Mouse (Mus musculus): ENCODE results near the gene Pck1.

The Pck1 gene

GRCm38 (mm10) chr2:173148001-173148400 lies 4.8 kb upstream of the Pck1 start:
- DNase-seq (ENCODE audit: extremely low read depth, insufficient read length, low spot score), result no peak

GRCm38 (mm10) chr2:173151352-173151751 lies 1.5 kb upstream of the Pck1 start:
- no peak for DNase-seq (ENCODE audit: extremely low read depth, insufficient read length, low spot score)

- no peak for DNase-seq (ENCODE audit: extremely low read depth, insufficient read length, low spot score)
Observed at GRCm38 (mm10) chr2:173151784-173152284, 1.0 kb upstream of the Pck1 start.

DNA sequence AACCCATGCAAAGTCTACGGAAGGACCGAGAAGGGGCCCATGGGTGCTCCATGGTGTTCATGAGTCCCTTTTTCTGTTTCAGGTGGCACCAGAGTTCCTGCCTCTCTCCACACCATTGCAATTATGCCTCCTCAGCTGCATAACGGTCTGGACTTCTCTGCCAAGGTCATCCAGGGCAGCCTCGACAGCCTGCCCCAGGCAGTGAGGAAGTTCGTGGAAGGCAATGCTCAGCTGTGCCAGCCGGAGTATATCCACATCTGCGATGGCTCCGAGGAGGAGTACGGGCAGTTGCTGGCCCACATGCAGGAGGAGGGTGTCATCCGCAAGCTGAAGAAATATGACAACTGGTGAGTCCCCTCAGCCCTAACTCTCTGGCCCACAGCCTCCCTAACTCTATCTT lies 418 bp downstream of the Pck1 start:
- no peak for DNase-seq (ENCODE audit: extremely low read depth, insufficient read length, low spot score)

DNA sequence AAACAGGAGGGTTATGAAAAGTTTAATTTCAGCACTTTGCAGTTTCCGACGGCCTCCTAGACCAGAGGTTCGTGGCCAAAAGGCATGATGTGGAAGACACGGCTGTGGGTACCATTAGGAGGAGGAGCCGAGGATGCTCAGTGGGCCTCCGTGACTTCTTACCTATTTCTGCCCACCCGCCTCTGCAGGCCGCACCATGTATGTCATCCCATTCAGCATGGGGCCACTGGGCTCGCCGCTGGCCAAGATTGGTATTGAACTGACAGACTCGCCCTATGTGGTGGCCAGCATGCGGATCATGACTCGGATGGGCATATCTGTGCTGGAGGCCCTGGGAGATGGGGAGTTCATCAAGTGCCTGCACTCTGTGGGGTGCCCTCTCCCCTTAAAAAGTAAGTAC lies 1.7 kb downstream of the Pck1 start:
- no peak for DNase-seq (ENCODE audit: extremely low read depth, insufficient read length, low spot score)

DNA sequence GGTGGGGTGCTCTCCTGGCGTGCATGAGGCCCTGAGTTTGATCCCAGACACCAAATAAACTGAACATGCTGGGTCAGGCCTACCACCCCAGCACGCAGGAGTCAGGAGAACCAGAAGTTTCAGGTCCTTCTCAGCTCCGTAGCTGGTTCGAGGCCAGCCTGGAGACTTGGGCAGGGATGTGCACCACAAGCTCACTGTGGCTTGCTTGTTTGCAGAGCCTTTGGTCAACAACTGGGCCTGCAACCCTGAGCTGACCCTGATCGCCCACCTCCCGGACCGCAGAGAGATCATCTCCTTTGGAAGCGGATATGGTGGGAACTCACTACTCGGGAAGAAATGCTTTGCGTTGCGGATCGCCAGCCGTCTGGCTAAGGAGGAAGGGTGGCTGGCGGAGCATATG lies 2.1 kb downstream of the Pck1 start:
- no peak for DNase-seq (ENCODE audit: extremely low read depth, insufficient read length, low spot score)

DNA sequence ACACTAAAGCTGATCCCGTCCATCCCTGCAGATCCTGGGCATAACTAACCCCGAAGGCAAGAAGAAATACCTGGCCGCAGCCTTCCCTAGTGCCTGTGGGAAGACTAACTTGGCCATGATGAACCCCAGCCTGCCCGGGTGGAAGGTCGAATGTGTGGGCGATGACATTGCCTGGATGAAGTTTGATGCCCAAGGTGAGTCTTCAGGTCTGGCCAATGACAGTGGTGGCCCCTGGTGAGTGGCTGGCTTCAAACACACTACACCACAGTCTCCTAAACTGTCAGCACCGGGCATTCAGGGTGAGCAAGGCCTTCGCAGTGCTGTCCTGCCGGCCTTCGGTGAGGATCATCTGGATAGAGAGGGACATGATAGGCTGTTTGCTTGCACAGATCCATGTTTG lies 3.1 kb downstream of the Pck1 start:
- no peak for DNase-seq (ENCODE audit: extremely low read depth, insufficient read length, low spot score)

GRCm38 (mm10) chr2:173156923-173157322 lies 4.1 kb downstream of the Pck1 start:
- no peak for DNase-seq (ENCODE audit: extremely low read depth, insufficient read length, low spot score)

- DNase-seq (ENCODE audit: extremely low read depth, insufficient read length, low spot score), result no peak
Observed at GRCm38 (mm10) chr2:173157376-173157775, 4.5 kb downstream of the Pck1 start.

DNA sequence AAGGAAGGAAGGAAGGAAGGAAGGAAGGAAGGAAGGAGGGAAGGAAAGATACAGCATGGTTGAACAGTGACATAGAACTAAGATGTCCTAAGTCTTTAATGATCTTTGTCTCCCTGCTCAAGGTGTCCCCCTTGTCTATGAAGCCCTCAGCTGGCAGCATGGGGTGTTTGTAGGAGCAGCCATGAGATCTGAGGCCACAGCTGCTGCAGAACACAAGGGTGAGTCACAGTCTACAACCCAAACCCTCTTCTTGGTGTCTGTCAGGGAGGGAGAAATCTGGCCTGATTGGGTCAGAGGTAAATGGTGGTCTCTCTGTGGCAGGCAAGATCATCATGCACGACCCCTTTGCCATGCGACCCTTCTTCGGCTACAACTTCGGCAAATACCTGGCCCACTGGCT lies 5.0 kb downstream of the Pck1 start:
- no peak for DNase-seq (ENCODE audit: extremely low read depth, insufficient read length, low spot score)

DNA sequence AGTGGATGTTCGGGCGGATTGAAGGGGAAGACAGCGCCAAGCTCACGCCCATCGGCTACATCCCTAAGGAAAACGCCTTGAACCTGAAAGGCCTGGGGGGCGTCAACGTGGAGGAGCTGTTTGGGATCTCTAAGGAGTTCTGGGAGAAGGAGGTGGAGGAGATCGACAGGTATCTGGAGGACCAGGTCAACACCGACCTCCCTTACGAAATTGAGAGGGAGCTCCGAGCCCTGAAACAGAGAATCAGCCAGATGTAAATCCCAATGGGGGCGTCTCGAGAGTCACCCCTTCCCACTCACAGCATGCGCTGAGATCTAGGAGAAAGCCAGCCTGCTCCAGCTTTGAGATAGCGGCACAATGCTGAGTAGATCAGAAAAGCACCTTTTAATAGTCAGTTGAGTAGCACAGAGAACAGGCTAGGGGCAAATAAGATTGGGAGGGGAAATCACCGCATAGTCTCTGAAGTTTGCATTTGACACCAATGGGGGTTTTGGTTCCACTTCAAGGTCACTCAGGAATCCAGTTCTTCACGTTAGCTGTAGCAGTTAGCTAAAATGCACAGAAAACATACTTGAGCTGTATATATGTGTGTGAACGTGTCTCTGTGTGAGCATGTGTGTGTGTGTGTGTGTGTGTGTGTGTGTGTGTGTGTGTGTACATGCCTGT lies 5.7 kb downstream of the Pck1 start:
- no peak for DNase-seq (ENCODE audit: extremely low read depth, insufficient read length, low spot score)

GRCm38 (mm10) chr2:173159354-173160311 lies 6.8 kb downstream of the Pck1 start:
- DNase-seq (ENCODE audit: extremely low read depth, insufficient read length, low spot score), result peak; percentile 37

- DNase-seq (ENCODE audit: extremely low read depth, insufficient read length, low spot score), result no peak
Observed at GRCm38 (mm10) chr2:173163380-173163779, 10.5 kb downstream of the Pck1 start.

GRCm38 (mm10) chr2:173164358-173164757 lies 11.5 kb downstream of the Pck1 start:
- DNase-seq (ENCODE audit: extremely low read depth, insufficient read length, low spot score), result no peak

DNA sequence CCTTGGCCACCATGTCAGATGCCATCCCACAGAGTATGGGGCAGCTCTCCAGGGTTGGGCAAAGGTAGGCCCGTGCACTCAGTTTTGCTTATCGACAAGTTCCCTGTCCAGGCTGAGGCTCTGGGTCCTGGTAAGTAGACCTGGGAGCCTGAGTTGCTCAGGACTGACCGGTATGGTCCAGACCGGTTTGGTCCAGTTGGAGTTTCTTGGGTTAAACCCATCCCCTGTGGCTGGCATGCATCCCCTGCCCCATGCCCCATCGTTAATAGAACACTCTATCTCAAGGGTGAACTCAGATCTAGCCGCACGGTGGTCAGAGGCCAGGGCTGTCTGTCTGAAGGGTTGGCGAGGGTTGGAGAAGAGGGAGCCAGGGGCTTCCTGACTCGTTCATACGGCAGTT lies 12.1 kb downstream of the Pck1 start:
- no peak for DNase-seq (ENCODE audit: extremely low read depth, insufficient read length, low spot score)

DNA sequence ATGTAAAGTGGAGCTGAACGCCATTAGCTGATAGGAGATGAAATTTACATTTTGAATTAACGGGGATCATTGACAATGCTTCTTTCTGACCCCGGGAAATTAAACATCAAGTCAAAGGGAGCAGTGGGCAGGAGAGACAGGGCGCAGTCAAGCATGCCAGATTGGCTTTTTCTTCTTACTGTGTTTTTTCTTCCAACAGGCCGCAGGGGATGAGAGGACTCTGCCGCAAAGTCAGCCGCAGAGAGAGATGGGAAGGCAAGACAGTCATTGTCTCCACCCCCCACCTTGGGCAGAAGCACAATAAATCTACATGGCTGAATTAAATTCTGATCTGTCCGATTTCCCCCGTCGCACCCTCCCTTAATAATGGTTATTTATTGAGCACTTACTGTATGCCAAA lies 12.5 kb downstream of the Pck1 start:
- DNase-seq (ENCODE audit: extremely low read depth, insufficient read length, low spot score), result no peak

DNA sequence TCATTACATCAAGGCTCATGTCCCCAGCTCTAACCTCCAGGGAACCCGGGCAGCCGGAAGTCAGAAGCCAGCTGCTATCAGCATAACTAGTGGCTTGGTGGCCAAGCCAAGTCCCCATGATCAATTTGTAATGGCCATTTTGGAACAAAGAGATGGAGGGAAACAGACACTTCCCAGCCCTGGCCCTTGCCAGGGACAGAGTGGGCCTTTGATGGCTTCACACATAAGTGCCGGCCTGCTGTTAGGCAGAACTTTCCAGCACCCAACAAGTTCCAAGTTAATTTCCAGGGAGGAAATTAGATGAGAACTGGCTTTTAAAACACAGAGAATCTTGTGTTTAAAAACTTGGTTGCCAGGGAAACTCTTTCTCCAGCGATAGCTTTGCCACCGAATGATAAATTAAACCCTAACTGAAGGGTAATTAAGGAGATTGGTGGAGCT lies 15.6 kb downstream of the Pck1 start:
- DNase-seq (ENCODE audit: extremely low read depth, insufficient read length, low spot score), result no peak

GRCm38 (mm10) chr2:173170081-173170480 lies 17.2 kb downstream of the Pck1 start:
- DNase-seq (ENCODE audit: extremely low read depth, insufficient read length, low spot score), result no peak

DNA sequence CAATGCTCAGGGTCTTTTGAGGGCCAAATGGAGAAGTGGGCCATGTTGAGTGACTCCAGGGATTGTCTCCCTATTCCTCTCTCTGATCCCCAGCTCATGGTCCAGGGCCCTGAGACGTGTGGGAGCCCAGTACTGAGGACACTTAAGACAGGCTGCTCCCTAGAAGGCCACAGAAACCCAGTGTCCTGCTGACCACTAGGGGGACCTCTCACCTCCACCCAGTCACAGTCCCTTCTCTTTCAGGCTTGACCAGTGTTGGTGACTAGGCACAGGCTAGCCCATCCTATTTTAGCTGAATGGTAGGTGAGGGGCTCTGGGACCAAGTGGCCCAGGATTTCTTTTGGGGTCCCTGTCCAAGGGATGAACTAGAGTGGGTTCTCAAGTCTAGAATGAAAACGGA lies 17.9 kb downstream of the Pck1 start:
- no peak for DNase-seq (ENCODE audit: extremely low read depth, insufficient read length, low spot score)

GRCm38 (mm10) chr2:173171470-173171869 lies 18.6 kb downstream of the Pck1 start:
- DNase-seq (ENCODE audit: extremely low read depth, insufficient read length, low spot score), result no peak

GRCm38 (mm10) chr2:173171956-173172355 lies 19.1 kb downstream of the Pck1 start:
- DNase-seq (ENCODE audit: extremely low read depth, insufficient read length, low spot score), result no peak

- DNase-seq (ENCODE audit: extremely low read depth, insufficient read length, low spot score), result no peak
Observed at GRCm38 (mm10) chr2:173172386-173172785, 19.5 kb downstream of the Pck1 start.

Measured in 3134 (cell line).